Mouse (Mus musculus): Measurements from ENCODE around the gene Prrx2. TPM values are rescaled to one million over a fixed set of nuclear protein-coding genes. Genes with fewer than 3 reads are reported as not detected.

The Prrx2 gene
- polyA plus RNA-seq, 1 experiment = 2.5 TPM

DNA sequence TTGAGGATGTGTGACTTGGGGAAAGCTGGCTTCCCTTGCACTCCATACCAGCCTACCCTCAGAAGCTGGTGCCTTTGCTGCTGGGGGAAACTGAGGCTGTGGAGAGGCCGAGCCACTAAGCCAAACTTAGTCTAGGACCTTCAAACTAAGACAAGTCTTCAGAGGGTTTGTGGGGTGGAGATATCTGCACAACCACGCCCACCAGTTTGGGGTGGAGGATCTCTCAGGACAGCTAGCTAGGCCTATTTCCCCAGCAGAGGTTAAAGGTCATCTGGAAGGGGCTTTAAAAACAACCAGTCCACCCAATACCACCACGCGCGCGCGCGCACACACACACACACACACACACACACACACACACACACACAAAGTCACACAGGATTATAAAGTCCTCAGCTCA is 11.5 kb downstream of the Prrx2 start:
- no peak overlapping the region for H3K4me3 ChIP-seq (ENCODE audit: control insufficient read depth, insufficient read depth, low read length)
- H3K27ac ChIP-seq (ENCODE audit: control insufficient read depth, insufficient read depth, low read length) = no peak overlapping the region
- DNase-seq = no peak

DNA sequence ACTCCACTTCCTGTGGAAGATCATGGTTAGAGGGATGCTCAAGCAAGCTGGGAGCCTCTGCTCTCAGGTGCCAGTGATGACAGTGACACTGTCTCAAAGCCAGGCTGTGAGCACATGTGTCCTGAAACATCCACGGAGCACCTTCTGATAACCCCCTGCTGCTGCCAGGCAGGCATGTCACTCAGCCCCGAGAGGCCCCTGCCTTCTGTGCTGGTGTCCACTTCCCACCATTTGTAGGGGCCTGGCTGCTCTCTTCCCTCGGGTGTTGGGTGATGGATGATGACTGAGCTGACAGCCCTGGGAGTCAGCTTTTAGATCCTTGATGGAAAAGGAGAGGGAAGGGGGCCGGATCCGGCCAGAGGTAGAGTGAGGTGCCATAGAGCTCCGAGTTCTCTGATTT is 12.0 kb downstream of the Prrx2 start:
- Histone ChIP-seq H3K4me1 (replicated peaks; ENCODE audit: control insufficient read depth, insufficient read depth, low read length) (no peaks in the 10 kb centered on the region), H3K36me3 (ENCODE audit: control insufficient read depth, insufficient read depth, low read length) (no peaks in the 10 kb centered on the region), H3K27ac (ENCODE audit: control insufficient read depth, insufficient read depth, low read length) (no peak overlapping the region), H3K27me3 (ENCODE audit: control insufficient read depth, insufficient read depth, low read length) (peaks cover 14% of the 10 kb centered on the region; the same call in 1 of the 2 replicates), H3K4me3 (ENCODE audit: control insufficient read depth, insufficient read depth, low read length) (no peak overlapping the region)
- WGBS = 54% methylated on average over 6 of the region's 6 CpGs
- TF ChIP-seq CTCF (IDR thresholded peaks at IDR 0.05; ENCODE audit: borderline replicate concordance, control insufficient read depth, extremely low read depth, insufficient read depth, low read length, poor library complexity) (no peak), POLR2A (IDR thresholded peaks at IDR 0.05; ENCODE audit: control insufficient read depth, extremely low read depth, insufficient read depth, low read length, poor library complexity) (no peak)
- DNase-seq = no peak

More for the DNA sequence above, 11.5 kb downstream of the Prrx2 start:
- TF ChIP-seq POLR2A (IDR thresholded peaks at IDR 0.05; ENCODE audit: control insufficient read depth, extremely low read depth, insufficient read depth, low read length, poor library complexity) = no peak
- no peak for TF ChIP-seq CTCF (IDR thresholded peaks at IDR 0.05; ENCODE audit: borderline replicate concordance, control insufficient read depth, extremely low read depth, insufficient read depth, low read length, poor library complexity)
- no peaks in the 10 kb centered on the region for H3K36me3 ChIP-seq (ENCODE audit: control insufficient read depth, insufficient read depth, low read length)
- peaks cover 14% of the 10 kb centered on the region; the same call in 1 of the 2 replicates for H3K27me3 ChIP-seq (ENCODE audit: control insufficient read depth, insufficient read depth, low read length)
- WGBS = 90% methylated on average over 8 of the region's 8 CpGs
- H3K4me1 ChIP-seq (replicated peaks; ENCODE audit: control insufficient read depth, insufficient read depth, low read length) = no peaks in the 10 kb centered on the region

DNA sequence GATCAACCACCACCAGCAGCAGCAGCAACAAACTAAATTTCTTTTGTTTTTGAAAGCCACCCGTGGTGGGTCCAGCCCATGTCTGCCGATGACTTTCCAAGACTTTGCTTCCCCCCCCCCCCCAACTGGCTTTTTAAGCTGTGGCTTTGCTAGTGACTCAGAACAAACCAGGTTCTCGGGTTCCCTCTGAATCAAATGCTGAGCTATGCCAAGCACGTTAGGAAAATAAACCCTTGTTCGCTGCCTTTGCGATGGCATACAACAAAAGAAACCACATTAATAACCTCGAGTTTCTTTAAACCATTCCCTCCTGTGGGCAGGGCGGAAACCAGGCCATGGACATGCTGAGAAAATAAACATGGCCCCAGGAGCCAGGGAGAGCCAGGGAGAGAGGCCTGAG is 13.4 kb downstream of the Prrx2 start:
- Histone ChIP-seq H3K27me3 (ENCODE audit: control insufficient read depth, insufficient read depth, low read length) (peaks cover 12% of the 10 kb centered on the region; the same call in 1 of the 2 replicates), H3K36me3 (ENCODE audit: control insufficient read depth, insufficient read depth, low read length) (no peaks in the 10 kb centered on the region), H3K4me3 (ENCODE audit: control insufficient read depth, insufficient read depth, low read length) (no peak overlapping the region), H3K4me1 (replicated peaks; ENCODE audit: control insufficient read depth, insufficient read depth, low read length) (no peaks in the 10 kb centered on the region), H3K27ac (ENCODE audit: control insufficient read depth, insufficient read depth, low read length) (no peak overlapping the region)
- no peak for TF ChIP-seq CTCF (IDR thresholded peaks at IDR 0.05; ENCODE audit: borderline replicate concordance, control insufficient read depth, extremely low read depth, insufficient read depth, low read length, poor library complexity)
- TF ChIP-seq POLR2A (IDR thresholded peaks at IDR 0.05; ENCODE audit: control insufficient read depth, extremely low read depth, insufficient read depth, low read length, poor library complexity) = no peak
- no peak for DNase-seq
- 41% methylated on average over 8 of the region's 8 CpGs for WGBS

DNA sequence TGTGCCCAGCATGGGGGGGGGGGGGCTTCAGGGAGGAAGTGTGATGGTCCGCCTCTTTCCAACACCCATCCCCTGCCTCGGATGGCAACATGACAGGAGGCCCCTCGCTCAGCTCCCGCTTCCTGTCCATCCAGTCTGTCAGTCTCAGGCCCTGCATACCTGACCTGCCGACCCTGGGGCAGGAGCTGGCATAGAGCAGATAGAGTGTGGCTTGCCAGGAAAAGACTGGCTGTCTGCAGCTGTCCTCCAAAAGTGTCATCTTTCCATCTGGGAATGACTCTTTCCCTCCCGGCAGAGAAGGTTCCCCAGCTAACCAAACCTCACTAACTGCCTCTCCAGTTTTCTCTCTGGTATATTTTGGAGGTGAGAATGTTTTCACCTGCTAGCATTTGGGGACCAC is 15.8 kb downstream of the Prrx2 start:
- TF ChIP-seq CTCF (IDR thresholded peaks at IDR 0.05; ENCODE audit: borderline replicate concordance, control insufficient read depth, extremely low read depth, insufficient read depth, low read length, poor library complexity) (no peak), POLR2A (IDR thresholded peaks at IDR 0.05; ENCODE audit: control insufficient read depth, extremely low read depth, insufficient read depth, low read length, poor library complexity) (no peak)
- WGBS = 50% methylated on average over 6 of the region's 6 CpGs
- no peak for DNase-seq
- H3K27me3 ChIP-seq (ENCODE audit: control insufficient read depth, insufficient read depth, low read length) = peaks cover 3% of the 10 kb centered on the region; the same call in 1 of the 2 replicates
- no peak overlapping the region for H3K4me3 ChIP-seq (ENCODE audit: control insufficient read depth, insufficient read depth, low read length)
- H3K27ac ChIP-seq (ENCODE audit: control insufficient read depth, insufficient read depth, low read length) = no peak overlapping the region
- no peaks in the 10 kb centered on the region for H3K36me3 ChIP-seq (ENCODE audit: control insufficient read depth, insufficient read depth, low read length)
- H3K4me1 ChIP-seq (replicated peaks; ENCODE audit: control insufficient read depth, insufficient read depth, low read length) = no peaks in the 10 kb centered on the region

DNA sequence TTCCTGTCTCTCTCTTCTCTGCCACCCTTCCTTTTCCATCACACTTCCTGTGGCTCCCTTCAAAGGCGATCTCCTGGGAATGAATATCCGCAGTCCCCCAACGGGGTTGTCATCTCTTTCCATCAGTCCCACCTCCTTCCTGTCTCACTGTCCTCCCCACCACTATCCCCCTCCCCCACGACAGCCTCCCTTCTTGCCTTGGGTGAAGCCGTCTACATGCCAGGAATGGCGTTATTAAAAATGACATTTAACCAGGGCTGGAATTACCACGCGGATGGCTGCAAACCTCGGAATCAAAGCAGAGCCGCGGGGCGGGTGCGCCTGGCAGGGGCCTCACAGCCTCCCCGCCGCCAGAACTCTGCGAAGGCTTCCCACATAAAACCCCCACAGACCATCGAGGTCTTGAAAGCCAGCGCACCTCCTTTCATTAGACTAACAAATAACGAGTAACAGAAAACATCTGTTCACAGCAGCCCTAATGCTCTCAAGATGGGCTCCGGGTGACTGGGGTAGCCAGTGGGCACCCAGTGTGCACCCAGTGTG is 18.1 kb downstream of the Prrx2 start:
- no peak for DNase-seq
- WGBS = 56% methylated on average over 20 of the region's 20 CpGs
- Histone ChIP-seq H3K36me3 (ENCODE audit: control insufficient read depth, insufficient read depth, low read length) (no peaks in the 10 kb centered on the region), H3K4me1 (replicated peaks; ENCODE audit: control insufficient read depth, insufficient read depth, low read length) (no peaks in the 10 kb centered on the region), H3K27ac (ENCODE audit: control insufficient read depth, insufficient read depth, low read length) (no peak overlapping the region), H3K4me3 (ENCODE audit: control insufficient read depth, insufficient read depth, low read length) (no peak overlapping the region), H3K27me3 (ENCODE audit: control insufficient read depth, insufficient read depth, low read length) (no peaks in the 10 kb centered on the region)
- TF ChIP-seq CTCF (IDR thresholded peaks at IDR 0.05; ENCODE audit: borderline replicate concordance, control insufficient read depth, extremely low read depth, insufficient read depth, low read length, poor library complexity) = no peak

DNA sequence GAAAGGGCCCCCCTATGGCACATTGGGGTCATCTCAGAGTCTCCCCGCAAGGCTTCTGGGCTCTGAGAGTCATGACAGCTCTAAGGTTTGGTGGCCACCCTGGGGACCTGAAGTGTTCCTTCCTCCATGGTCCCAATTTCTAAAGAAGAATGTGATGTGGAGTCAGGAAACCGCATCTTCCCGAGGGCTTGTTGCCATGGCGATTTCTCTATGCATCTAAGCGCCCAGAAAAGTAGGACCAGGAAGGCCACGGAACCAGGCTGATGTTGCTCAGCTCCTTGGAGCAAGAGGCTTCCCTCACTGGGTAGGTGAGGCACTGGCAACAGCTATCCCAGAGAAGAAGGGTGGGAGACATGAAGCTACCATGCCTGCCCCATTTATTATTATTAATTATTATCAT is 22.3 kb downstream of the Prrx2 start:
- Histone ChIP-seq H3K4me3 (ENCODE audit: control insufficient read depth, insufficient read depth, low read length) (no peak overlapping the region), H3K36me3 (ENCODE audit: control insufficient read depth, insufficient read depth, low read length) (no peaks in the 10 kb centered on the region), H3K27ac (ENCODE audit: control insufficient read depth, insufficient read depth, low read length) (no peak overlapping the region), H3K4me1 (replicated peaks; ENCODE audit: control insufficient read depth, insufficient read depth, low read length) (no peaks in the 10 kb centered on the region), H3K27me3 (ENCODE audit: control insufficient read depth, insufficient read depth, low read length) (no peaks in the 10 kb centered on the region)
- DNase-seq = no peak
- no peak for TF ChIP-seq CTCF (IDR thresholded peaks at IDR 0.05; ENCODE audit: borderline replicate concordance, control insufficient read depth, extremely low read depth, insufficient read depth, low read length, poor library complexity)
- WGBS = 84% methylated on average over 6 of the region's 6 CpGs

DNA sequence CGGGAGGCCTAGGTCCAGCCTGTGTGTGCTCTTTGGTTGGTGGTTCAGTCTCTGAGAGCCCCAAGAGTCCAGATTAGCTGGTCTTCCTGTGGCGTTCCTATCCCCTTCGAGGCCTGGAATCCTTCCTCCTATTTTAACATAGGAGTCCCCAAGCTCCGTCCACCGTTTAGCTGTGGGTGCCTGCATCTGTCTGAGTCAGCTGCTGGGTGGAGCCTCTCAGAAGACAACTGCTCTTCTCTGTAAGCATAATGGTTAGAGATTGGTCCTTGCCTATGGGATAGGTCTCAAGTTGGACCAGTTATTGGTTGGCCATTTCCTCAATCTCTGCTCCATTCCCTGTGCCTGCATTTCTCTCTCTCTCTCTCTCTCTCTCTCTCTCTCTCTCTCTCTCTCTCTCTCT is 25.0 kb downstream of the Prrx2 start:
- Histone ChIP-seq H3K4me1 (replicated peaks; ENCODE audit: control insufficient read depth, insufficient read depth, low read length) (no peaks in the 10 kb centered on the region), H3K36me3 (ENCODE audit: control insufficient read depth, insufficient read depth, low read length) (no peaks in the 10 kb centered on the region), H3K27me3 (ENCODE audit: control insufficient read depth, insufficient read depth, low read length) (0 out of 2 replicates have a peak, but pooled peaks cover 1% of the 10 kb centered on the region), H3K27ac (ENCODE audit: control insufficient read depth, insufficient read depth, low read length) (no peak overlapping the region), H3K4me3 (ENCODE audit: control insufficient read depth, insufficient read depth, low read length) (no peak overlapping the region)
- TF ChIP-seq POLR2A (IDR thresholded peaks at IDR 0.05; ENCODE audit: control insufficient read depth, extremely low read depth, insufficient read depth, low read length, poor library complexity) (no peak), CTCF (IDR thresholded peaks at IDR 0.05; ENCODE audit: borderline replicate concordance, control insufficient read depth, extremely low read depth, insufficient read depth, low read length, poor library complexity) (no peak)
- no peak for DNase-seq
- 82% methylated on average over 5 of the region's 5 CpGs for WGBS

Data from thymus, adult 2 months (tissue).